Mouse (Mus musculus): ENCODE measurements at regions not wholly inside any gene's neighbourhood (a gene's known extent, or its start where the extent isn't known, plus 50 kb on each side); places are given as distances from the start of the nearest gene placed in this dataset.
A peak's percentile ranks its signal among the peaks of the same experiment; 100 is the strongest.

GRCm38 (mm10) chr3:11155350-11155749 is 819.9 kb upstream of the Gm38303 start:
- no peak overlapping the region for H3K9ac ChIP-seq (ENCODE audit: low read depth, low read length)
- no peaks in the 10 kb centered on the region for H3K36me3 ChIP-seq (ENCODE audit: control insufficient read depth, insufficient read depth, low read length)
- WGBS = 53% methylated on average over 1 of the region's 1 CpGs
- no peak for ATAC-seq (ENCODE audit: low read depth)
- H3K4me1 ChIP-seq (ENCODE audit: control insufficient read depth, insufficient read depth, low read length) = no peaks in the 10 kb centered on the region
- H3K4me2 ChIP-seq (ENCODE audit: low read depth, low read length) = no peak overlapping the region
- no peaks in the 10 kb centered on the region for H3K9me3 ChIP-seq (ENCODE audit: control insufficient read depth, low read length)
- H3K27ac ChIP-seq (replicated peaks; ENCODE audit: low read depth, low read length) = no peak overlapping the region
- DNase-seq (ENCODE audit: low spot score) = peak; percentile 46
- H3K4me3 ChIP-seq (ENCODE audit: low read depth, low read length) = no peak overlapping the region
- H3K27me3 ChIP-seq (replicated peaks; ENCODE audit: control insufficient read depth, insufficient read depth, low read length) = no peaks in the 10 kb centered on the region
